Mouse (Mus musculus) mouse trophoblast stem cell (cell line): ENCODE results near the gene Max.

ENCODE experiments used
- in situ Hi-C, 2 experiments: fragments of 300-500 bp; cut with MseI, MboI; formaldehyde crosslinking; loops; 2 replicates in 1 of 2; 3 replicates in 1 of 2; pipeline ENCODE4 v1.15.1; 2025

The Max gene

GRCm38 (mm10) chr12:76891160-76891559 is 70.8 kb downstream of the Max start:
- in situ Hi-C loops, result no loop called here

- in situ Hi-C loops, result no loop called here
Measured at GRCm38 (mm10) chr12:76889404-76890184, 72.4 kb downstream of the Max start.

- in situ Hi-C loops, result no loop called here
Measured at GRCm38 (mm10) chr12:76887941-76888340, 74.1 kb downstream of the Max start.
